Mouse (Mus musculus) stomach, postnatal 0 days (tissue): Measurements from ENCODE around the gene Lrrc8d.

Experiments used
- CTCF ChIP-seq: IDR thresholded peaks from 2 replicates; pipeline ENCODE4 v1.5.1; 2016; ENCODE audit warnings: antibody characterized with exemption, low read depth, mild to moderate bottlenecking, moderate library complexity
- EP300 ChIP-seq: optimal IDR thresholded peaks from 2 replicates; pipeline ENCODE3; 2016; ENCODE audit warnings: antibody characterized with exemption

DNA sequence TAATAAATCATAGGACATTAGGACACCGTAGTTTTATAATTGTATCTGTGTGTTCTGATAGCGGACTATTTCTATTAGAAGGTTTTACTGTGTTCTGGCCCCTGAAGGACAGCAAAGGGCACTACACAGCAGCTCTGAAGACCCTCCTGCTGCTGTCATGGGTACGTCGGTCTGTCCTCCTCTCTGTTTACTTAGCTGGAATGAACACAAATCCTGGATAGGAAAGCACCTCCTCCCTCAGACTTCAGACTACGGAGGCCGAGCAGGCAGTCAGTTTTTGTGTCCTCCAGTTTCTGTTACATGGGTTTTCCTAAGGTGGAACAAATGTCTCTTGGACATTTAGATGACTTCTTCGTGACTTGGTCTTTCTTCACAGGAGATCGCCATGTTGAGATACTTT is 78.4 kb downstream of the Lrrc8d start:
- TF ChIP-seq CTCF (no peak), EP300 (no peak)
